Mouse (Mus musculus) stomach, embryonic 16.5 days (tissue): ENCODE data around the gene A530016L24Rik. TPM values are rescaled to one million over a fixed set of nuclear protein-coding genes. Genes with fewer than 3 reads are reported as not detected.

Experiments
- ATAC-seq: fragments of 200-750 bp; cut with Nextera tagmentation; 2 replicates; pipeline ENCODE4 v1.8.0; 2017; ENCODE audit warnings: moderate number of reproducible peaks, moderate TSS enrichment; ENCODE audit not compliant: insufficient read depth, low FRiP score
- H3K27ac ChIP-seq: fragments of 300-500 bp; sonication (generic); 2 replicates; pipeline ENCODE4 v1.5.1; 2014; ENCODE audit warnings: low read length
- H3K27me3 ChIP-seq: fragments of 300-500 bp; sonication (generic); 2 replicates; pipeline ENCODE4 v1.6.1; 2014; ENCODE audit warnings: low read length, control low read depth, mixed read lengths; ENCODE audit not compliant: control insufficient read depth, insufficient read depth
- H3K36me3 ChIP-seq: fragments of 300-500 bp; sonication (generic); 2 replicates; pipeline ENCODE4 v1.6.1; 2014; ENCODE audit warnings: low read length; ENCODE audit not compliant: control insufficient read depth, insufficient read depth
- H3K4me1 ChIP-seq: fragments of 300-500 bp; sonication (generic); 2 replicates; pipeline ENCODE4 v1.6.1; 2014; ENCODE audit warnings: low read length, control low read depth, mixed read lengths; ENCODE audit not compliant: control insufficient read depth, insufficient read depth
- H3K4me2 ChIP-seq: fragments of 300-500 bp; sonication (generic); 2 replicates; pipeline ENCODE4 v1.6.1; 2014; ENCODE audit warnings: low read depth, low read length, mixed read lengths
- H3K4me3 ChIP-seq: fragments of 300-500 bp; sonication (generic); replicated peaks from 2 replicates; pipeline ENCODE4 v1.5.1; 2014; ENCODE audit warnings: mild to moderate bottlenecking, low read length
- H3K9ac ChIP-seq: fragments of 300-500 bp; sonication (generic); 2 replicates; pipeline ENCODE4 v1.6.1; 2014; ENCODE audit warnings: low read length
- H3K9me3 ChIP-seq: fragments of 300-500 bp; sonication (generic); replicated peaks from 2 replicates; pipeline ENCODE4 v1.6.1; 2016; ENCODE audit warnings: low read length, control low read depth; ENCODE audit not compliant: control insufficient read depth
- WGBS: fragments of 180-500 bp; shearing (Covaris S2); extraction: QIAGEN DNeasy Blood & Tissue Kit; methylation state at CpG from one replicate; pipeline ENCODE4 v1.1.7; 2014; 5-methylcytosine and 5-hydroxymethylcytosine counted together
- polyA plus RNA-seq: library from polyadenylated mRNA; unstranded; fragments of >200 nt; fragmentation: Nextera tagmentation; extraction: Ambion mirVana; gene quantifications from 2 replicates; pipeline ENCODE4 v1.2.1, GENCODE M21; 2015

Gene A530016L24Rik
- 0.19 and 0.22 TPM in 2 replicates for polyA plus RNA-seq

DNA sequence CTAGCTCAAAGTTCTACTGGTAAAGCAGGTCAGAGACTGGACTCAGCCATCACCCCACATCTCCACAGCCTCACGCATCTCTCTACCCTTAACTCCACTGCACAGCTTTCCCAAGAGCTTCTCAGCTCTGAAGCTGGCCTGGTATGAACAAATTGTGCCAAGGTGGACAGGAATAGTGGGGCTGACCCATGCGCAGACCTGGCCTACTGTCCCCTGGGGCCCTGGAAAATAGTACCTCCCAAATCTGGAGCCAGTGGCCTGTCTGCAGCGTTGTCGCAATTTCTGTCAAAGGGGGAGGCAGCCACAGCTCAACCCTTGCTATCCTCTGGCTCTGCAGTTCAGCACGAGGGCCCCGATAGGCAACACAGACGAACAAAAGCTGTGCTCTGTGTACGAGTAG is at the start of gene A530016L24Rik:
TSS of gene A530016L24Rik (plus strand) at position 315 of the 400 bp plus-strand sequence.
- H3K27ac ChIP-seq = no peak within 1 kb of the TSS
- no peak for ATAC-seq
- no peak within 1 kb of the TSS for H3K4me3 ChIP-seq
- 89% methylated on average over 8 of the region's 8 CpGs for WGBS
- H3K27me3 ChIP-seq = no peaks in the 10 kb centered on the region
- no peak within 1 kb of the TSS for H3K4me2 ChIP-seq
- peaks cover 11% of the 10 kb centered on the region for H3K4me1 ChIP-seq
- H3K36me3 ChIP-seq = no peaks in the 10 kb centered on the region
- H3K9me3 ChIP-seq = no peaks in the 10 kb centered on the region
- H3K9ac ChIP-seq = no peak within 1 kb of the TSS

DNA sequence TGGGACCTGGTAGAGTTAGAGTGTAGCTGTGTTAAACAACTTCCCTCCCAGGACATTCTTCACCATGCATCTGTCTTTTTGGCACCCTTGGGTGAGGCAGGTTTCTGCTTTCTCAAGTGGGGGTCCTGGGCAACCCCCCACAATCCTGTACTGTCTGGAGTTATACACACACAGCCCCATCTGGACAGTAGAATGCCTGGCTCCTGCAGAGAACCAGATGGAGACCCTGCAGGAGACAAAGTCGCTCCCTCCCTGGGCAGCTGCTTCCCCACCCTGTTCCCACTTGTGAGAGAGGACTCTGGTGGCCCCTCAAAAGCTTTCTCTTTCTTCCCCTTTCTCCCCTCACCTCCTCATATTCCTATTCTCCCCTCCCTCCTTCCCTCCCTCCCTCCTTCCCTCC is 49.3 kb upstream of the A530016L24Rik start:
- H3K4me3 ChIP-seq = no peak overlapping the region
- H3K4me2 ChIP-seq = no peak overlapping the region
- 60% methylated on average over 1 of the region's 1 CpGs for WGBS
- no peaks in the 10 kb centered on the region for H3K36me3 ChIP-seq
- no peaks in the 10 kb centered on the region for H3K27me3 ChIP-seq
- H3K9ac ChIP-seq = no peak overlapping the region
- peaks cover 3% of the 10 kb centered on the region; the same call in 1 of the 2 replicates for H3K4me1 ChIP-seq
- no peak overlapping the region for H3K27ac ChIP-seq
- ATAC-seq = no peak
- H3K9me3 ChIP-seq = 0 out of 2 replicates have a peak, but pooled peaks cover 4% of the 10 kb centered on the region

DNA sequence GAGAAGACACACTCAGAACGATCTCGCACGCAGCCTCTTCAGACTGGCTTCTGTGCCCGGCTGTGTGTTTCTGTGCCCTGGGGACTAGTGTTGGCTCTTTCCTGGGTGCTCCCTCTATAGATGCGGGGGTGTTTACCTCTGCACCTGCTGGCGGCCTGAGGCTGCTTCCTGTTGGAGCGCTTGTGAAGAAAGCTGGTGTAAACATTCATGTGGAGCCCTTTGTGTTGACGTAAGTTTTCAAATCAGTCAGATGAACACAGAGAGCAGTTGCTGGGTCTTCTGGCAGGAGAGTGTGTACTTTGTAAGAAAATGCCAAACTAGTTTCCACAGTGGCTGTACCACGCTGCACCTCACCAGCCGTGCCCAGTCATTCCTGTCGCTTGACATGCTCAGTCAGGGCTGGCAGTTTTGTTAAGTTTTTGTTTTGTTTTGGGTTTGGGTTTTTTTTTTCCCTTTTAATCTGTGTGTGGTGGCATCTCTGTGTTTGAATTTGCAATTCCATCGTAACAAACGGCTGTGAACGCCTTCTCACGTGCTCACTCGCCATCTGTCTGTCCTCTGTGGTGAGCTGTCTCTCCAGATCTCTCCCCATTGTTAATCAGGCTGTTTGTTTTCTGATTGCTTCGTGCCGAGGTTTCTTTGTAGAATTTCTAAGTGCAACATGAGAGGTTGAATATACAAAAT is 40.0 kb upstream of the A530016L24Rik start:
- no peak overlapping the region for H3K9ac ChIP-seq
- no peak overlapping the region for H3K4me2 ChIP-seq
- WGBS = 31% methylated on average over 18 of the region's 18 CpGs
- peak; percentile 37; the same call in 1 of the 2 replicates for ATAC-seq
- no peak overlapping the region for H3K4me3 ChIP-seq
- H3K36me3 ChIP-seq = no peaks in the 10 kb centered on the region
- H3K4me1 ChIP-seq = peaks cover 3% of the 10 kb centered on the region; the same call in 1 of the 2 replicates
- H3K9me3 ChIP-seq = 0 out of 2 replicates have a peak, but pooled peaks cover 6% of the 10 kb centered on the region
- H3K27me3 ChIP-seq = no peaks in the 10 kb centered on the region
- H3K27ac ChIP-seq = peak overlapping the region; percentile 14; the same call in 1 of the 2 replicates

DNA sequence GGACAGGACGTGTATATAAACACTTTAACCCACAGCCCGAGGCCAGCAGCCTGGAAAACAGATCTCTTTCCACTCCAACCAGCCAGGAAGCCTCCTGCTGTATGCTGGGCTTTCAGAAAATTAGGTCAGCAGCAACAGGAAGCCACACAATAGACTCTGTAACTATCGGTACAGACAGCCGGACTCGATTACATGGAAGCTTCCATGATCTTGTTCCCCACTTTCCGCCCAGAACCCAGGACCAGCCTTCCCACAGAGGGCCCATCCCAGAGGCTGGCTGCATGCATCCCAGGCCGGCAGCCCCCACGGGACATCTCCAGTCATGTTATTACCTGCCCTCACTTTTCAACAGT is 39.4 kb upstream of the A530016L24Rik start:
- H3K4me2 ChIP-seq = no peak overlapping the region
- no peaks in the 10 kb centered on the region for H3K36me3 ChIP-seq
- peaks cover 3% of the 10 kb centered on the region; the same call in 1 of the 2 replicates for H3K4me1 ChIP-seq
- H3K9me3 ChIP-seq = 0 out of 2 replicates have a peak, but pooled peaks cover 3% of the 10 kb centered on the region
- no peak for ATAC-seq
- WGBS = 34% methylated on average over 8 of the region's 8 CpGs
- H3K27me3 ChIP-seq = no peaks in the 10 kb centered on the region
- no peak overlapping the region for H3K4me3 ChIP-seq
- peak overlapping the region; percentile 62 for H3K27ac ChIP-seq
- 0 out of 2 replicates have a peak overlapping the region, but pooled peaks have one; percentile 7 for H3K9ac ChIP-seq

DNA sequence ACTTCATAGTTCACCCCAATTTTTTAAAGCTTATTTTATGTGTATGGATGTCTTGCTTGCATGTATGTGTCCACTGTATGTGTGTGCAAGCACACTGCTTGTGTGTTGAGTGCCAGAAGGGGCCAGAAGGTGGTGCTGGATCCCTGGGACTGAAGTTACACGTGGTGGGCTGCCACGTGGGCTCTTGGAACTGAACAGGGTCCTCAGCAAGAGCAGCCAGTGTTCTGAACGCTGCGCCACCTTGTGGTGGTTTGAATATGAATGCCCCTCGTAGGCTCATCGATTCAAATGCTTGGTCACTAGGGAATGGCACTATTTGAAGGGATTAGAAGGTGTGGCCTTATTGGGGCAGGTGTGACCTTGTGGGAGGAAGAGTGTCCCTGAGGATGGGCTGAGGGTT is 38.4 kb upstream of the A530016L24Rik start:
- Histone ChIP-seq H3K4me1 (peaks cover 3% of the 10 kb centered on the region; the same call in 1 of the 2 replicates), H3K27me3 (no peaks in the 10 kb centered on the region), H3K36me3 (no peaks in the 10 kb centered on the region), H3K9me3 (0 out of 2 replicates have a peak, but pooled peaks cover 3% of the 10 kb centered on the region), H3K9ac (no peak overlapping the region), H3K27ac (no peak overlapping the region), H3K4me3 (no peak overlapping the region), H3K4me2 (no peak overlapping the region)
- ATAC-seq = peak; percentile 33; the same call in 1 of the 2 replicates
- WGBS = 28% methylated on average over 6 of the region's 6 CpGs

DNA sequence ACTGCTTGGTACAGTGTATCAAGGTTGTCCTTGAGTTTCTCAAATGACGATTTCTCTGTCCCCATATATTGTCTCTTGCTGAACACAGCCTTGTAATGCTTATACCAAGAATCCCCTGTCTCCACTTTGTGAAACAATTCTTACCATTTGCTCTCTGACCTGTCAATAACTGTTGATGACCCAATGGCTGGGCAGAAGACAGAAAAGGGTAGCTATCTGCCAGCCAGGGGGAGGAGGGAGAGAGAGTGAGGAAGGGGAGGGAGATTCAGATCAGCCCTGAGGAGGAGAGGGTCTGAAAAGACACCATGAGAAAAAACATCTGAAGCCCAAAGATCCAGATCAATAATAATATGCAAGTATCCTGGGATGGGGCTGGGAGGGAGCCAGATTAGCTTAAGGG is 37.9 kb upstream of the A530016L24Rik start:
- Histone ChIP-seq H3K27ac (no peak overlapping the region), H3K4me3 (no peak overlapping the region), H3K9me3 (0 out of 2 replicates have a peak, but pooled peaks cover 3% of the 10 kb centered on the region), H3K36me3 (no peaks in the 10 kb centered on the region), H3K4me2 (no peak overlapping the region), H3K27me3 (no peaks in the 10 kb centered on the region), H3K4me1 (peaks cover 3% of the 10 kb centered on the region; the same call in 1 of the 2 replicates), H3K9ac (no peak overlapping the region)
- ATAC-seq = no peak
- WGBS = 85% methylated on average over 1 of the region's 1 CpGs

DNA sequence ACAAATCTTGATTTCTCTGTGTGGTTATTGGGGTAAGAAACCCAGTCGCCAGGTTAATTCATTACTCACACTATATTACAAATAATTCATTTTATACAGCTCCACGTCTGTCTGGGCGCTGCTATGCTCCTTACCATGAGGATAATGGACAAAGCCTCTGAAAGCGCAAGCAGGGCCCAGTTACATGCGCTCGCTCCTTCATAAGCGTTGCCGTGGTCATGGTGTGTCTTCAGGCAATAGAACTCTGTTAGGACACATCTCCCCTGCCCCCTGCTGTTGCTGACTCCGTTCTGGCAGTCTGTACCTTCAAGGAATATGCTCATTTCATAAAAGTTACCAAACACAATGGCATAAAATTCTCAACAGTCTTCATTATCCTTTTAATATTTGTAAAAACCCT is 37.4 kb upstream of the A530016L24Rik start:
- H3K27ac ChIP-seq = no peak overlapping the region
- H3K27me3 ChIP-seq = no peaks in the 10 kb centered on the region
- no peak overlapping the region for H3K9ac ChIP-seq
- H3K4me2 ChIP-seq = no peak overlapping the region
- no peak overlapping the region for H3K4me3 ChIP-seq
- H3K4me1 ChIP-seq = peaks cover 3% of the 10 kb centered on the region; the same call in 1 of the 2 replicates
- ATAC-seq = no peak
- H3K9me3 ChIP-seq = 0 out of 2 replicates have a peak, but pooled peaks cover 3% of the 10 kb centered on the region
- H3K36me3 ChIP-seq = no peaks in the 10 kb centered on the region
- WGBS = 84% methylated on average over 9 of the region's 9 CpGs

DNA sequence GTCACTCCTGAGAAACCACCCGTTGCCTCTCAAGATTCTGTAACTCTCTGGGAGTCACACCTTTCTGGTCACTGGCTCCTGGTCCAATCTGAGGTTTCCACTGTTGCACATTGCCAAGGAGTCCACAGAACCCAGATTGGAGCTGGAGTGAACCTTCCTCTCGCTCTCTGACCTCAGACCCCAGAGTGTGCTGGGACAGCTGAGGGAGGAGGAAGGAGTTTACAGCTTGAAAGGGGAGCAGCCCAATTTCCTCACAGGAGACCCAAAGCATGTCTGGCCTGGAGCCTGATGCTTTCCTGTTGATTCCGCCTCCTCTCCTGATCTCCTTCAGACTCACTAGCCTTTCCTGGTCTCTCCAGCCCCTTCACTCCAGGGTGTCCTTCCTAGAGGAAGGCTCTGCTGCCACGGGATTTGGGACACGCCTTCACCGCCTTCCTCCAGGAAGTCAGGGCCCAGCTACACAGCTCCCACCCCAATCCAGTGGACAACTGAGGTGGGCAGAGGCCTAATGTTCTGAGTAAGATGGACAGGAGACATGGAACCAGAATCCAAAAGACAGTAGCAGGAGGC is 33.0 kb upstream of the A530016L24Rik start:
- ATAC-seq = no peak
- H3K4me3 ChIP-seq = no peak overlapping the region
- no peak overlapping the region for H3K9ac ChIP-seq
- H3K27me3 ChIP-seq = no peaks in the 10 kb centered on the region
- 65% methylated on average over 6 of the region's 6 CpGs for WGBS
- no peaks in the 10 kb centered on the region for H3K4me1 ChIP-seq
- H3K4me2 ChIP-seq = no peak overlapping the region
- no peaks in the 10 kb centered on the region for H3K9me3 ChIP-seq
- no peaks in the 10 kb centered on the region for H3K36me3 ChIP-seq
- no peak overlapping the region for H3K27ac ChIP-seq

DNA sequence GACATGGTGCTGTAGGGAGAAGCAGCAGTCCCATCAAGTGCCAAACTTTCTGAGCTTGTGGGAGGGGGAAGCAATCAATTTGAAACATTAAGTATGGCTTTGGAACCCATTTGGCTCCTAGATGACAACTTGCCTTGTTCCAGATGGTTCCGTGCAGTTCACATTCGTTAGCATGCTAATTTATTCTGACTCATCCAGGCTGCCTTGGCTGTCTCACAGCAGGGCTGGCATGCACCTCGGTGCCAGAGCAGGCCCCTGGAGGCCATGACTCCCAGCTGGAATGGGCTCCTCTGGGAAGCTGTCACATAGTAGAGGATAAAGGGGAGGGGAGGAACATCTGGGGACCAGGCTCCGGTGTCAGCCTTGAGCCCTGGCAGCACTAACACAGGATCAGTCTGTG is 31.4 kb upstream of the A530016L24Rik start:
- no peak overlapping the region for H3K4me3 ChIP-seq
- H3K9ac ChIP-seq = no peak overlapping the region
- WGBS = 57% methylated on average over 4 of the region's 4 CpGs
- no peaks in the 10 kb centered on the region for H3K4me1 ChIP-seq
- H3K4me2 ChIP-seq = no peak overlapping the region
- H3K27me3 ChIP-seq = no peaks in the 10 kb centered on the region
- no peak for ATAC-seq
- H3K27ac ChIP-seq = no peak overlapping the region
- no peaks in the 10 kb centered on the region for H3K9me3 ChIP-seq
- H3K36me3 ChIP-seq = no peaks in the 10 kb centered on the region
